Mouse (Mus musculus) embryonic facial prominence, embryonic 12.5 days (tissue): ENCODE measurements at regions not wholly inside any gene's neighbourhood (a gene's known extent, or its start where the extent isn't known, plus 50 kb on each side); places are given as distances from the start of the nearest gene placed in this dataset.
A peak's percentile ranks its signal among the peaks of the same experiment; 100 is the strongest.

ENCODE experiments used
- ATAC-seq: fragments of 200-750 bp; cut with Nextera tagmentation; 2 replicates; pipeline ENCODE4 v1.8.0; 2017; ENCODE audit not compliant: insufficient number of reproducible peaks, insufficient read depth, low FRiP score, low TSS enrichment
- H3K27ac ChIP-seq: fragments of 300-500 bp; sonication (generic); 2 replicates; pipeline ENCODE4 v1.5.1; 2016; ENCODE audit warnings: mild to moderate bottlenecking
- H3K27me3 ChIP-seq: fragments of 300-500 bp; sonication (generic); 2 replicates; pipeline ENCODE4 v1.6.1; 2016; ENCODE audit warnings: mild to moderate bottlenecking, moderate library complexity
- H3K36me3 ChIP-seq: fragments of 300-500 bp; sonication (generic); 2 replicates; pipeline ENCODE4 v1.6.1; 2016; ENCODE audit warnings: mild to moderate bottlenecking
- H3K4me1 ChIP-seq: fragments of 300-500 bp; sonication (generic); 2 replicates; pipeline ENCODE4 v1.6.1; 2016
- H3K4me2 ChIP-seq: fragments of 300-500 bp; sonication (generic); replicated peaks from 2 replicates; pipeline ENCODE4 v1.6.1; 2016; ENCODE audit warnings: mild to moderate bottlenecking, moderate library complexity
- H3K4me3 ChIP-seq: fragments of 300-500 bp; sonication (generic); 2 replicates; pipeline ENCODE4 v1.5.1; 2016; ENCODE audit warnings: mild to moderate bottlenecking
- H3K9ac ChIP-seq: fragments of 300-500 bp; sonication (generic); 2 replicates; pipeline ENCODE4 v1.6.1; 2016; ENCODE audit warnings: mild to moderate bottlenecking, moderate library complexity
- H3K9me3 ChIP-seq: fragments of 300-500 bp; sonication (generic); 2 replicates; pipeline ENCODE4 v1.6.1; 2016; ENCODE audit warnings: mild to moderate bottlenecking, moderate library complexity
- WGBS: fragments of 180-500 bp; shearing (Covaris S2); methylation state at CpG from one replicate; pipeline ENCODE4 v1.1.7; 2016; 5-methylcytosine and 5-hydroxymethylcytosine counted together

- H3K4me3 ChIP-seq: no peak overlapping the region
- ATAC-seq: 0 out of 2 replicates have a peak, but pooled peaks have one; percentile 35
- WGBS: 45% methylated on average over 3 of the region's 3 CpGs
These were observed 385.1 kb downstream of the Sfmbt2 start for GRCm38 (mm10) chr2:10755375-10755774.

GRCm38 (mm10) chr2:10757202-10757840, 387.0 kb downstream of the Sfmbt2 start:
- Histone ChIP-seq H3K27ac (no peak overlapping the region), H3K9me3 (no peaks in the 10 kb centered on the region), H3K36me3 (no peaks in the 10 kb centered on the region), H3K9ac (no peak overlapping the region), H3K4me3 (no peak overlapping the region), H3K27me3 (no peaks in the 10 kb centered on the region), H3K4me2 (no peak overlapping the region), H3K4me1 (peaks cover 13% of the 10 kb centered on the region)
- peak; percentile 67; the same call in 1 of the 2 replicates for ATAC-seq
- WGBS: 21% methylated on average over 8 of the region's 8 CpGs

More at GRCm38 (mm10) chr2:10755375-10755774, 385.1 kb downstream of the Sfmbt2 start:
- no peak overlapping the region for H3K4me2 ChIP-seq
- no peaks in the 10 kb centered on the region for H3K9me3 ChIP-seq
- no peaks in the 10 kb centered on the region for H3K36me3 ChIP-seq
- H3K27ac ChIP-seq: no peak overlapping the region
- H3K27me3 ChIP-seq: no peaks in the 10 kb centered on the region
- peaks cover 13% of the 10 kb centered on the region for H3K4me1 ChIP-seq
- H3K9ac ChIP-seq: no peak overlapping the region

DNA sequence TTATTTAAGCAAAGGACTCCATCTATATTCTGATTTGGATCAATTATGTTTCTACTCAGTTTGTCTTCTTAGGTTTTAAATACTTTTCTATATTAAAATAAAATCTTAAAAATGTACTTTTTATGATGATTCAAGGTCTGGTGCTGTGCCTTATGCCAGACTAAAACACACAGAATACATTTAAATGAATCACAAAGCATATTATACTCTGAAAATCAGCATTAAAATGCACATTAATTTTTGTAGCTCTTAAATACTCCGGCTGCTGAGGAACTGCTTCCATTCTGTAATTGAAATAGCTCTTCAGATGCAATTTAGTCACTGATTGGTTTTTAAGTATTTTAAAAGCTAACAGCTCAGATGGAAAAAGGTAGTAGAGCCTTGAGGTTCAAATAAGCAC, 387.6 kb downstream of the Sfmbt2 start:
- WGBS: 57% methylated on average over 1 of the region's 1 CpGs

GRCm38 (mm10) chr2:10762236-10762635, 391.9 kb downstream of the Sfmbt2 start:
- H3K36me3 ChIP-seq: no peaks in the 10 kb centered on the region
- H3K9me3 ChIP-seq: no peaks in the 10 kb centered on the region
- H3K4me2 ChIP-seq: no peak overlapping the region
- no peak overlapping the region for H3K4me3 ChIP-seq
- H3K27ac ChIP-seq: no peak overlapping the region
- WGBS: 69% methylated on average over 4 of the region's 4 CpGs
- no peak for ATAC-seq
- peaks cover 8% of the 10 kb centered on the region for H3K4me1 ChIP-seq
- no peaks in the 10 kb centered on the region for H3K27me3 ChIP-seq
- no peak overlapping the region for H3K9ac ChIP-seq

More for the DNA sequence above, 387.6 kb downstream of the Sfmbt2 start:
- Histone ChIP-seq H3K9me3 (no peaks in the 10 kb centered on the region), H3K4me3 (no peak overlapping the region), H3K36me3 (no peaks in the 10 kb centered on the region), H3K9ac (no peak overlapping the region), H3K4me1 (peaks cover 13% of the 10 kb centered on the region), H3K27me3 (no peaks in the 10 kb centered on the region), H3K4me2 (no peak overlapping the region), H3K27ac (no peak overlapping the region)
- ATAC-seq: no peak

DNA sequence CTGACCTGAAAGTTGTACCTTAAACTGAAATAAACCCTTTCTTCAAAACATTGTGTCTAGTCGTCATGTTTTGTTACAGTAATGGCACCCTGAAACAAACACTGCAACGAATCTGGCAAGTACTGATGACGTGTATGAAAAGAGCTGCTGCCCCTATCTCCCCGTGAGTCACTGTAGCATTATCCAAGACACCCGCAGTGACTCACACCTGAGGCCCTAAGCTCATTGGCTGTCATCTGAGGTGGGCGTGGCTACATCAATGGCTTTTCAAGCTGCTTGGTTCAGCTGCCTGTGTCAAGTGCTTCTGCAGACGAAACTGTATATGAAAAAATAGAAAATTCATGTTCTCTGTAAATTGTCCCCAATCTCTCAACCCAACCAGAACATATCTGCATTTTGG, 388.8 kb upstream of the Prkcq start:
- no peak overlapping the region for H3K27ac ChIP-seq

DNA sequence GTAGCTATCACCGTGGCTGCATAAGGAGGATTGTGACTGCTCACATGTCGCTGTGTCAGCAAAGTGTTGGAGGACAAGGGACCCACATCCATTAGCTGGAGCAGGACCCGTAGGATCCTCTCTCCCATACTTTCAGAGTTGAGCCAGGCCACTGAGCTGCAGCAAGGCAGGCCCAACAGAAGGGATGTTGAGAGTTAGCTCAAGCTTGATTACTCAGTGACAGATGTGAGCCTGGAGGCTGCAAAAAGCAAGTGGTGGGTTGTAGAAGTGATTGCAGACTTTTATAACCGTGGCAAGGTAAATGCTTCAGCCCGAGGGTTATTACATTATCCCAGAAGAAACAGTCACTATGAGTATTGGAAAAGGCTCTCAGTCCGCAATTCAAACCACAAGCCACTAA, 388.3 kb upstream of the Prkcq start:
- WGBS: 66% methylated on average over 6 of the region's 6 CpGs
- no peak overlapping the region for H3K9ac ChIP-seq
- no peaks in the 10 kb centered on the region for H3K36me3 ChIP-seq
- no peak overlapping the region for H3K4me3 ChIP-seq
- no peaks in the 10 kb centered on the region for H3K4me1 ChIP-seq
- H3K4me2 ChIP-seq: no peak overlapping the region
- ATAC-seq: 0 out of 2 replicates have a peak, but pooled peaks have one; percentile 56
- H3K27ac ChIP-seq: no peak overlapping the region
- H3K27me3 ChIP-seq: no peaks in the 10 kb centered on the region
- H3K9me3 ChIP-seq: no peaks in the 10 kb centered on the region

More for the DNA sequence above, 388.8 kb upstream of the Prkcq start:
- Histone ChIP-seq H3K27me3 (no peaks in the 10 kb centered on the region), H3K4me2 (no peak overlapping the region), H3K36me3 (no peaks in the 10 kb centered on the region), H3K4me3 (no peak overlapping the region), H3K9me3 (no peaks in the 10 kb centered on the region), H3K4me1 (no peaks in the 10 kb centered on the region), H3K9ac (no peak overlapping the region)
- WGBS: 56% methylated on average over 7 of the region's 7 CpGs
- no peak for ATAC-seq

DNA sequence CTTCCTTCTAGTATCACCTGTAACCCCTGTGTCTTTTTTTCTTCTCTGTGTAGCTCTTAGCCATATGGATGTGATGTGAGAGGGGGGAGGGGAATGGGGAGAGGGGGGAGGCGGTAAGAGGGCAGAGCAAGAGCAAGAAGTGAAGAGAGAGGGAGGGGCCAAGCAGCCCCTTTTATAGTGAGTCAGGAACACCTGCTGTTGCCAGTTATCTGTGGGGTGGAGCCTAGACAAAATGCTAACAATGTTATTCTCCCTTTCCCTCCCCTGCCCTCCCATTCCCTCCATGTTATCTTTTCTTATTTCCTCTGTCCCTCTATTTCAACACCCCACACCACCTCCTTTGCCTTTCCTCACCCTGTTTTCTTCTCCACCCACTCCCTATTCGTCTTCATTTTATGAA, 387.6 kb upstream of the Prkcq start:
- Histone ChIP-seq H3K4me3 (no peak overlapping the region), H3K4me2 (no peak overlapping the region), H3K27me3 (no peaks in the 10 kb centered on the region), H3K9me3 (no peaks in the 10 kb centered on the region), H3K27ac (no peak overlapping the region), H3K36me3 (no peaks in the 10 kb centered on the region), H3K4me1 (no peaks in the 10 kb centered on the region), H3K9ac (no peak overlapping the region)
- 0 out of 2 replicates have a peak, but pooled peaks have one; percentile 10 for ATAC-seq
- WGBS: 61% methylated on average over 2 of the region's 2 CpGs

GRCm38 (mm10) chr2:10785156-10785555, 386.8 kb upstream of the Prkcq start:
- no peak overlapping the region for H3K9ac ChIP-seq
- no peaks in the 10 kb centered on the region for H3K27me3 ChIP-seq
- no peak for ATAC-seq
- no peaks in the 10 kb centered on the region for H3K9me3 ChIP-seq
- 18% methylated on average over 2 of the region's 2 CpGs for WGBS
- no peak overlapping the region for H3K27ac ChIP-seq
- H3K4me3 ChIP-seq: no peak overlapping the region
- no peak overlapping the region for H3K4me2 ChIP-seq
- H3K4me1 ChIP-seq: no peaks in the 10 kb centered on the region
- no peaks in the 10 kb centered on the region for H3K36me3 ChIP-seq

DNA sequence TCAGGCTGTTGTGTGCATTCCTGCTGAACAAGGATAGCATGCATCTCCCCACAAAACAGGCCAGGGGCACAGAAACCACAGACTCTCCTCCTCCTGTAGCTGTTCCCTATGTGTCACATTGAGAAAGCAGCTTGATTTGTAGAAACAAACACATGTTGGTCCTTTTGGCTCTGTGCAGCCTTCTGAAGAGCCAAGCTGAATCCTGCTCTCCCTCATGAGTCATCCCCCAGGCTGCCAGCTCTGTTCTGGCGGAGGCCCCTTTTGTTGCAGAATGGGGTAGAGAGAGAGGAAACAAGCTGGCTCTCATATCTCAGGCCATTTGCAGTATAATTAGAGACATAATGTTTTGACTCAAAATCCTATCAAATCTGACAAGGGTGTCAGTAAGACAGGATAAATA, 383.4 kb upstream of the Prkcq start:
- 32% methylated on average over 1 of the region's 1 CpGs for WGBS
- Histone ChIP-seq H3K9ac (no peak overlapping the region), H3K27ac (no peak overlapping the region), H3K4me1 (no peaks in the 10 kb centered on the region), H3K4me2 (no peak overlapping the region), H3K9me3 (no peaks in the 10 kb centered on the region), H3K27me3 (no peaks in the 10 kb centered on the region), H3K36me3 (no peaks in the 10 kb centered on the region), H3K4me3 (no peak overlapping the region)
- no peak for ATAC-seq

GRCm38 (mm10) chr2:10791233-10791632, 380.7 kb upstream of the Prkcq start:
- H3K9me3 ChIP-seq: no peaks in the 10 kb centered on the region
- H3K9ac ChIP-seq: no peak overlapping the region
- no peaks in the 10 kb centered on the region for H3K27me3 ChIP-seq
- H3K4me2 ChIP-seq: no peak overlapping the region
- no peaks in the 10 kb centered on the region for H3K4me1 ChIP-seq
- ATAC-seq: no peak
- H3K4me3 ChIP-seq: no peak overlapping the region
- H3K27ac ChIP-seq: no peak overlapping the region
- no peaks in the 10 kb centered on the region for H3K36me3 ChIP-seq

DNA sequence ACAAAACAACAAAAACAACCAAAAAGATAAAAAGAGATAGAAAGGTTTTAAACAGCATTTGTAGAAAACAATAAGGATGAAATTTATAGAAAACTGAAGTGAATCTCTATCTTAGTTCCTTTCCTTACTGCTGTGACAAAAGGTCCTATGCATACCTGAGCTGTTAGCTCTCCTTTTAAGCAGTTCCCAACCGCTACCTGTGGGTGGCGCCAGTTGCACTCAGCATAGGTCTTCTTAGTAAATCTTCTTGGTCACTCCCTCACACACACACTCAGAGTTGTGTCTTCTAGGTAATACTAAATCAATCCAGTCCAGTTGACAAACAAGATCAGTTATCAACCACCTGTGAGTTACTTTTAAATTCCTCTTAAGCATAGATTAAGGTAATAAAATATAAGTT, 355.5 kb upstream of the Prkcq start:
- Histone ChIP-seq H3K4me3 (no peak overlapping the region), H3K27ac (no peak overlapping the region), H3K4me2 (no peak overlapping the region), H3K4me1 (no peaks in the 10 kb centered on the region), H3K9ac (no peak overlapping the region), H3K36me3 (no peaks in the 10 kb centered on the region), H3K9me3 (no peaks in the 10 kb centered on the region), H3K27me3 (no peaks in the 10 kb centered on the region)
- 25% methylated on average over 2 of the region's 2 CpGs for WGBS
- ATAC-seq: no peak

- Histone ChIP-seq H3K36me3 (no peaks in the 10 kb centered on the region), H3K4me1 (no peaks in the 10 kb centered on the region), H3K27ac (no peak overlapping the region), H3K9me3 (no peaks in the 10 kb centered on the region), H3K4me2 (peak overlapping the region; percentile 50), H3K27me3 (no peaks in the 10 kb centered on the region), H3K9ac (peak overlapping the region; percentile 53), H3K4me3 (peak overlapping the region; percentile 38)
- WGBS: 28% methylated on average over 29 of the region's 29 CpGs
- no peak for ATAC-seq
These were observed 346.4 kb upstream of the Prkcq start for GRCm38 (mm10) chr2:10825278-10826133.
